Mouse (Mus musculus) E14TG2a.4 (cell line): Measurements from ENCODE around the gene Hectd4.

ENCODE experiments used
- CTCF ChIP-seq: conservative IDR thresholded peaks from 2 replicates; pipeline ENCODE4 v1.5.1; 2014; ENCODE audit warnings: low read length
- NANOG ChIP-seq: IDR thresholded peaks from 2 replicates; pipeline ENCODE4 v1.6.1; 2014; ENCODE audit warnings: borderline replicate concordance, low read length, mixed read lengths

- TF ChIP-seq NANOG (no peak), CTCF (no peak)
Measured at GRCm38 (mm10) chr5:121290289-121290688, 70.3 kb downstream of the Hectd4 start.
